Mouse (Mus musculus) lung, embryonic 16.5 days (tissue): ENCODE results near the gene Fndc8. TPM values are rescaled to one million over a fixed set of nuclear protein-coding genes. Genes with fewer than 3 reads are reported as not detected.

Experiments used
- ATAC-seq: fragments of 200-750 bp; cut with Nextera tagmentation; 2 replicates; pipeline ENCODE4 v1.8.0; 2017; ENCODE audit warnings: low read depth, mild to moderate bottlenecking, moderate library complexity
- H3K27ac ChIP-seq: fragments of 300-500 bp; sonication (generic); 2 replicates; pipeline ENCODE4 v1.5.1; 2014; ENCODE audit warnings: mild to moderate bottlenecking, control low read depth, low read length
- H3K27me3 ChIP-seq: fragments of 300-500 bp; sonication (generic); 2 replicates; pipeline ENCODE4 v1.6.1; 2014; ENCODE audit warnings: low read depth, low read length, mixed read lengths; ENCODE audit not compliant: control insufficient read depth, insufficient read depth
- H3K36me3 ChIP-seq: fragments of 300-500 bp; sonication (generic); 2 replicates; pipeline ENCODE4 v1.6.1; 2014; ENCODE audit warnings: low read length; ENCODE audit not compliant: control insufficient read depth, insufficient read depth
- H3K4me1 ChIP-seq: fragments of 300-500 bp; sonication (generic); replicated peaks from 2 replicates; pipeline ENCODE4 v1.6.1; 2014; ENCODE audit warnings: low read length, mixed read lengths; ENCODE audit not compliant: control insufficient read depth, insufficient read depth
- H3K4me2 ChIP-seq: fragments of 300-500 bp; sonication (generic); 2 replicates; pipeline ENCODE4 v1.6.1; 2014; ENCODE audit warnings: low read depth, low read length, control low read depth
- H3K4me3 ChIP-seq: fragments of 300-500 bp; sonication (generic); 2 replicates; pipeline ENCODE4 v1.5.1; 2014; ENCODE audit warnings: mild to moderate bottlenecking, low read length, control low read depth
- H3K9ac ChIP-seq: fragments of 300-500 bp; sonication (generic); 2 replicates; pipeline ENCODE4 v1.6.1; 2014; ENCODE audit warnings: low read length, control low read depth
- H3K9me3 ChIP-seq: fragments of 300-500 bp; sonication (generic); 2 replicates; pipeline ENCODE4 v1.6.1; 2016; ENCODE audit warnings: low read length; ENCODE audit not compliant: control insufficient read depth
- WGBS: fragments of 180-500 bp; shearing (Covaris S2); extraction: QIAGEN DNeasy Blood & Tissue Kit; methylation state at CpG from one replicate; pipeline ENCODE4 v1.1.7; 2014; 5-methylcytosine and 5-hydroxymethylcytosine counted together
- polyA plus RNA-seq: library from polyadenylated mRNA; unstranded; fragments of >200 nt; fragmentation: Nextera tagmentation; extraction: Ambion mirVana; gene quantifications from 2 replicates; pipeline ENCODE4 v1.2.1, GENCODE M21; 2015

Gene Fndc8
- polyA plus RNA-seq: 0.09 and 0.20 TPM in 2 replicates

- Histone ChIP-seq H3K27ac (no peak within 1 kb of the TSS), H3K27me3 (no peaks in the 10 kb centered on the region), H3K4me3 (no peak within 1 kb of the TSS), H3K4me1 (peaks cover 14% of the 10 kb centered on the region), H3K36me3 (no peaks in the 10 kb centered on the region), H3K9ac (no peak within 1 kb of the TSS), H3K9me3 (no peaks in the 10 kb centered on the region), H3K4me2 (no peak within 1 kb of the TSS)
- no peak for ATAC-seq
- 49% methylated on average over 7 of the region's 7 CpGs for WGBS
Measured at GRCm38 (mm10) chr11:82891936-82892335, at the start of gene Fndc8. Gene Fndc8, plus strand, starts transcription at chr11:82892124.

- Histone ChIP-seq H3K9ac (no peak overlapping the region), H3K4me2 (no peak overlapping the region), H3K4me3 (no peak overlapping the region), H3K36me3 (no peaks in the 10 kb centered on the region), H3K27ac (no peak overlapping the region), H3K27me3 (no peaks in the 10 kb centered on the region), H3K4me1 (peaks cover 3% of the 10 kb centered on the region), H3K9me3 (no peaks in the 10 kb centered on the region)
- 64% methylated on average over 11 of the region's 11 CpGs for WGBS
- ATAC-seq: no peak
Measured at GRCm38 (mm10) chr11:82844771-82845414, 47.0 kb upstream of the Fndc8 start.

DNA sequence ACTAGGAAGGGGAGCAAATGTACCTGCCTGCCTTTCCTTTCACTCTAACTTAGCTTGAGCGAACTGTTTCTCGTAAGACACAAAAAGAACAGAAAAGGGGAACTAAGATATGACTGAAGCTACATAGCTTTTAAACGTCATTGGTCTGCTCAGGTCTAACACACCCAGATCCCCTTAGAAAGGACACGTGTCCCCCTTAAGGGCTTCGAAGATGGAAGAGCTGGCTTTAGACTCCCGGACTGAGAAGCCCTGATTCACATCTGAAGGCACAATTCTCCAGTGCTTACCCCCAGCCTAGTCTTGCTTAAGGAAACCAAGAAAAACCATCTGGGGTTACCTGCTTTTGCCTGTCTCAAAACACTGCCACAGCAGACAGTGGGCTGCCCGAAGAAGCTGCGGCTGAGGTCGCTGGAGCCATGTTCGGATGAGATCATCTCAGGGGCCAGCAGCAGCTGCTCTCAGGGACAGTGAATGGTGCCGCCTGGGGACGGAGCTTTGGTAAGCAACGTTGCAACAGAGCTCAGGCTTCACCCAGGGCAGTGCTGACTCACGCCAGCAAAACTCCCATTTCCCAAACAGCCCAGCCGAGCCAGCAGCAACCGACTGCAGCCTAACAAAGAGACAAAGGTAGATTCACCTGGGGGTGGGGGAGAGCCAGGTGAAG is 46.4 kb upstream of the Fndc8 start:
- Histone ChIP-seq H3K9ac (no peak overlapping the region; the same call in 1 of the 2 replicates), H3K4me3 (no peak overlapping the region)
- 29% methylated on average over 16 of the region's 16 CpGs for WGBS

DNA sequence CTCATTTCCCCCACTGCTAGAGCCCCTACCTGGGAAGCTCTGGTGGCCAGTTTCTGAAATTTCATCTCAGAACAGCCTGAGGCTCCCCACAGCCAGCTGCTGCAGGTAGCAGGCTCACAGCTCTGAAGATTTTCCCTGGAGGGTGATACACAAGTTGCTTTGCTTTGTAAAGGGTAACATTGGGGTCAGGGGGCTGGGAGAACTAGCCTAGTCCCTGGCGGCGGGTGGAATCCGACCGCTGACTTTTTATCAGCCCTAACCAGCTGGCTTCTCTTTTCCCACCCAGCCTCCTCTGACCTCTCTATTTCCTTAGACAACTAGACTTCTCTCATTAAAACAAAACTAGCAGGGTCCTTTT is 45.9 kb upstream of the Fndc8 start:
- Histone ChIP-seq H3K4me2 (no peak overlapping the region), H3K27me3 (no peaks in the 10 kb centered on the region), H3K9ac (no peak overlapping the region; the same call in 1 of the 2 replicates), H3K9me3 (no peaks in the 10 kb centered on the region), H3K27ac (no peak overlapping the region), H3K36me3 (no peaks in the 10 kb centered on the region), H3K4me1 (peaks cover 3% of the 10 kb centered on the region), H3K4me3 (no peak overlapping the region)
- ATAC-seq: peak; percentile 15; the same call in 1 of the 2 replicates
- WGBS: 29% methylated on average over 4 of the region's 4 CpGs

More for the DNA sequence above, 46.4 kb upstream of the Fndc8 start:
- Histone ChIP-seq H3K27ac (no peak overlapping the region), H3K4me2 (no peak overlapping the region; the same call in 1 of the 2 replicates), H3K9me3 (no peaks in the 10 kb centered on the region), H3K36me3 (no peaks in the 10 kb centered on the region), H3K27me3 (no peaks in the 10 kb centered on the region), H3K4me1 (peaks cover 3% of the 10 kb centered on the region)
- peak; percentile 84; the same call in 1 of the 2 replicates for ATAC-seq

DNA sequence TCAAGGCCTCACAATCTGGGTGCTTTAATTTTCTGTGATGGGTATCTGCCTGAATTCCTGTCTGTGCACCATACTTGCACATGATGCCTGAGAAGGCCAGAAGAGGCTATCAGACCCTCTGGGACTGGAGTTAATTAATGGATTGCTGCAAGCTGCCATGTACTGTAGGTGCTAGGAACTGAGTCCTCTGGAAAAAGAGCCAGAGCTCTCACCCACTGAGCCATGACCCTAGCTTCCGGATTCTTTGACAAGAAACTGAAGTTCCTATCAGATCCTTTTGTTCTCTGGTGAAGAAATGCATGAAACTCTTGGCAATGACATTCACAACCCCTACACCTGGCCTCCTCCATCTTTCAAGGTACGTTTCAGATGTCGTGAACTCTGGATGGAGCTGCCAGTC is 45.0 kb upstream of the Fndc8 start:
- H3K36me3 ChIP-seq: no peaks in the 10 kb centered on the region
- no peak overlapping the region for H3K9ac ChIP-seq
- ATAC-seq: no peak
- H3K4me2 ChIP-seq: no peak overlapping the region
- H3K4me1 ChIP-seq: peaks cover 3% of the 10 kb centered on the region
- no peak overlapping the region for H3K4me3 ChIP-seq
- no peaks in the 10 kb centered on the region for H3K9me3 ChIP-seq
- H3K27ac ChIP-seq: no peak overlapping the region
- H3K27me3 ChIP-seq: no peaks in the 10 kb centered on the region
- WGBS: 71% methylated on average over 3 of the region's 3 CpGs

- peaks cover 3% of the 10 kb centered on the region for H3K4me1 ChIP-seq
- no peak overlapping the region for H3K4me2 ChIP-seq
- H3K9ac ChIP-seq: no peak overlapping the region
- no peaks in the 10 kb centered on the region for H3K27me3 ChIP-seq
- ATAC-seq: no peak
- no peaks in the 10 kb centered on the region for H3K9me3 ChIP-seq
- 61% methylated on average over 6 of the region's 6 CpGs for WGBS
- H3K36me3 ChIP-seq: no peaks in the 10 kb centered on the region
- H3K4me3 ChIP-seq: no peak overlapping the region
- no peak overlapping the region for H3K27ac ChIP-seq
Measured at GRCm38 (mm10) chr11:82847571-82848000, 44.3 kb upstream of the Fndc8 start.

GRCm38 (mm10) chr11:82850259-82850658 is 41.7 kb upstream of the Fndc8 start:
- Histone ChIP-seq H3K4me3 (no peak overlapping the region), H3K9ac (no peak overlapping the region), H3K27ac (no peak overlapping the region), H3K4me2 (no peak overlapping the region), H3K27me3 (no peaks in the 10 kb centered on the region), H3K4me1 (peaks cover 3% of the 10 kb centered on the region), H3K9me3 (no peaks in the 10 kb centered on the region), H3K36me3 (no peaks in the 10 kb centered on the region)
- ATAC-seq: no peak
- WGBS: 72% methylated on average over 5 of the region's 5 CpGs

DNA sequence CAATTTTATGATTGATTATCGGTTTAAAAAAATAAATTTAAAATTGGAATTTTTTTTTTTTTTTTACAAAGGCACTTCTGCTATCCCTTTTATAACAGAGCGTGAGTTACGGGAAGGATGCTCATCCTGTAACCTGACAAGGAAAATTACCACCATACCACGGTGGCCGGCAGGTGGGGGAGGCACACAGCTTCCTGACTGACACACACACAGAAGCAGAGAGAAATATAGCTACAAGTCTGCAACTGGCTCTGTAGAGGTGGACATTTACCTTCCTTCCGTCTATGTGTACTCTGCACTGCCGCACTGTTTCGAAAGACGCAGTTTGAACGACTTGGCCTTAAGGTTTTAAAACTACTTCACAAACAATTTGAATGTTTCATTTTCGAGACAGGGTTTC is 39.8 kb upstream of the Fndc8 start:
- Histone ChIP-seq H3K4me3 (no peak overlapping the region), H3K9me3 (no peaks in the 10 kb centered on the region), H3K4me1 (no peaks in the 10 kb centered on the region), H3K27ac (no peak overlapping the region), H3K27me3 (no peaks in the 10 kb centered on the region), H3K4me2 (no peak overlapping the region), H3K36me3 (no peaks in the 10 kb centered on the region), H3K9ac (no peak overlapping the region)
- no peak for ATAC-seq
- WGBS: 79% methylated on average over 11 of the region's 11 CpGs

GRCm38 (mm10) chr11:82852540-82852939 is 39.4 kb upstream of the Fndc8 start:
- Histone ChIP-seq H3K4me3 (no peak overlapping the region), H3K9ac (no peak overlapping the region), H3K27ac (no peak overlapping the region), H3K4me2 (no peak overlapping the region), H3K36me3 (no peaks in the 10 kb centered on the region), H3K9me3 (no peaks in the 10 kb centered on the region), H3K4me1 (no peaks in the 10 kb centered on the region), H3K27me3 (no peaks in the 10 kb centered on the region)
- WGBS: 78% methylated on average over 10 of the region's 10 CpGs
- no peak for ATAC-seq
